Mouse (Mus musculus): ENCODE measurements around the gene Cry1. TPM values are rescaled to one million over a fixed set of nuclear protein-coding genes. Genes with fewer than 3 reads are reported as not detected.

Gene Cry1
- 10 to 100 TPM; 17.8 to 18.7 TPM for total RNA-seq (2021)

GRCm38 (mm10) chr10:85184964-85185608, at the start of gene Cry1:
TSS of gene Cry1 (minus strand) at chr10:85185064.
- peak; percentile 94 to 98 for DNase-seq (ENCODE audit: extremely low spot score in 1 of 2, low spot score in 2 of 2)
- intact Hi-C loops (cut with DNase I): no loop called here

- DNase-seq (ENCODE audit: extremely low spot score in 1 of 2, low spot score in 2 of 2): no peak
- intact Hi-C loops (cut with DNase I): loop anchor here (5.0 kb wide), 3 partner anchors 166 to 431 kb away; partner anchors contain the start of gene Btbd11
Measured at GRCm38 (mm10) chr10:85221771-85222050, 36.8 kb upstream of the Cry1 start.

GRCm38 (mm10) chr10:85220918-85221770, 36.3 kb upstream of the Cry1 start:
- intact Hi-C loops (cut with DNase I): loop anchor here (5.0 kb wide), 3 partner anchors 166 to 431 kb away; partner anchors contain the start of gene Btbd11
- peak; percentile 83 to 87 for DNase-seq (ENCODE audit: extremely low spot score in 1 of 2, low spot score in 2 of 2)

- intact Hi-C loops (cut with DNase I): no loop called here
- DNase-seq (ENCODE audit: extremely low spot score in 1 of 2, low spot score in 2 of 2): peak in 1 of 2 experiments; percentile 18
Measured at GRCm38 (mm10) chr10:85214847-85215246, 30.0 kb upstream of the Cry1 start.

- DNase-seq (ENCODE audit: extremely low spot score in 1 of 2, low spot score in 2 of 2): no peak
- intact Hi-C loops (cut with DNase I): no loop called here
Measured at GRCm38 (mm10) chr10:85211673-85212072, 26.8 kb upstream of the Cry1 start.

- intact Hi-C loops (cut with DNase I): no loop called here
- no peak for DNase-seq (ENCODE audit: extremely low spot score in 1 of 2, low spot score in 2 of 2)
Measured at GRCm38 (mm10) chr10:85210125-85210524, 25.3 kb upstream of the Cry1 start.

- intact Hi-C loops (cut with DNase I): no loop called here
- no peak for DNase-seq (ENCODE audit: extremely low spot score in 1 of 2, low spot score in 2 of 2)
Measured at GRCm38 (mm10) chr10:85209119-85209605, 24.3 kb upstream of the Cry1 start.

- intact Hi-C loops (cut with DNase I): no loop called here
- no peak for DNase-seq (ENCODE audit: extremely low spot score in 1 of 2, low spot score in 2 of 2)
Measured at GRCm38 (mm10) chr10:85205316-85205715, 20.5 kb upstream of the Cry1 start.

GRCm38 (mm10) chr10:85204255-85204855, 19.5 kb upstream of the Cry1 start:
- intact Hi-C loops (cut with DNase I): no loop called here
- no peak for DNase-seq (ENCODE audit: extremely low spot score in 1 of 2, low spot score in 2 of 2)

- intact Hi-C loops (cut with DNase I): no loop called here
- no peak for DNase-seq (ENCODE audit: extremely low spot score in 1 of 2, low spot score in 2 of 2)
Measured at GRCm38 (mm10) chr10:85194528-85194927, 9.7 kb upstream of the Cry1 start.

- intact Hi-C loops (cut with DNase I): no loop called here
- no peak for DNase-seq (ENCODE audit: extremely low spot score in 1 of 2, low spot score in 2 of 2)
Measured at GRCm38 (mm10) chr10:85193321-85193720, 8.5 kb upstream of the Cry1 start.

- no peak for DNase-seq (ENCODE audit: extremely low spot score in 1 of 2, low spot score in 2 of 2)
- intact Hi-C loops (cut with DNase I): no loop called here
Measured at GRCm38 (mm10) chr10:85190652-85191051, 5.8 kb upstream of the Cry1 start.

GRCm38 (mm10) chr10:85189966-85190365, 5.1 kb upstream of the Cry1 start:
- no peak for DNase-seq (ENCODE audit: extremely low spot score in 1 of 2, low spot score in 2 of 2)
- intact Hi-C loops (cut with DNase I): no loop called here

- intact Hi-C loops (cut with DNase I): no loop called here
Measured at GRCm38 (mm10) chr10:85186499-85186794, 1.6 kb upstream of the Cry1 start.

GRCm38 (mm10) chr10:85185639-85186498, 1.0 kb upstream of the Cry1 start:
- peak in 1 of 2 experiments; percentile 38 for DNase-seq (ENCODE audit: extremely low spot score in 1 of 2, low spot score in 2 of 2)
- intact Hi-C loops (cut with DNase I): no loop called here

More at GRCm38 (mm10) chr10:85186499-85186794, 1.6 kb upstream of the Cry1 start:
- no peak for DNase-seq (ENCODE audit: extremely low spot score in 1 of 2, low spot score in 2 of 2)

GRCm38 (mm10) chr10:85184201-85184963, 482 bp downstream of the Cry1 start:
- peak; percentile 40 to 72 for DNase-seq (ENCODE audit: extremely low spot score in 1 of 2, low spot score in 2 of 2)
- intact Hi-C loops (cut with DNase I): no loop called here

- DNase-seq (ENCODE audit: extremely low spot score in 1 of 2, low spot score in 2 of 2): peak in 1 of 2 experiments; percentile 63
- intact Hi-C loops (cut with DNase I): no loop called here
Measured at GRCm38 (mm10) chr10:85183619-85184018, 1.2 kb downstream of the Cry1 start.

- intact Hi-C loops (cut with DNase I): no loop called here
Measured at GRCm38 (mm10) chr10:85182766-85183165, 2.1 kb downstream of the Cry1 start.

More at GRCm38 (mm10) chr10:85182766-85183165, 2.1 kb downstream of the Cry1 start:
- DNase-seq (ENCODE audit: extremely low spot score in 1 of 2, low spot score in 2 of 2): no peak

Data from left cerebral cortex, postnatal 10 days (tissue).